Mouse (Mus musculus): ENCODE measurements around the gene Stambpl1. TPM values are rescaled to one million over a fixed set of nuclear protein-coding genes. Genes with fewer than 3 reads are reported as not detected.

Stambpl1 gene
- polyA plus RNA-seq, 1 experiment, result 30.6 TPM

DNA sequence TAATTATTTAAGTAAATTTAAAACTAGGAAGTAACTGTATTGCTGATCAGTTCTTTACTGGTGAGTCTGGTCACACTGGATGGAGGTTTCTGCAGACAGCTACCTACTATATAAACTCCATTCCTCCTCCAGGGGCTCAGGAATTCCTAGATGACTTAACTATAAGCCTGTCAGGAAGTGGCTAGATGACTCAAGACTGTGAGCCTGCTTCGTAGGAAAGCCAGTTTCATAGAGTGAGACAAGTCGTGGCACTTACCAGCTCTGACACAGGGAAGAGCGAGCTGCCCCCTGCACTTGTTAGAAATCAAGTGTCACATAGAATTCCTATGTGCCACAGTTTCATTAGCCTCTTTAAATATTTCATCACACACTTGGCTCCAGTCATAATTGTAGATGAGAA lies 20.9 kb upstream of the Stambpl1 start:
- Histone ChIP-seq H3K4me1 (ENCODE audit: control insufficient read depth, insufficient read depth, low read length) (peaks cover 2% of the 10 kb centered on the region), H3K27ac (ENCODE audit: insufficient read depth, low read length) (no peak overlapping the region; the same call in 1 of the 2 replicates), H3K4me3 (ENCODE audit: insufficient read depth, low read length) (no peak overlapping the region)
- TF ChIP-seq POLR2A (IDR thresholded peaks at IDR 0.05; ENCODE audit: low read depth, low read length) (no peak), CTCF (IDR thresholded peaks at IDR 0.05; ENCODE audit: borderline replicate concordance, insufficient read depth, low read length) (no peak)

DNA sequence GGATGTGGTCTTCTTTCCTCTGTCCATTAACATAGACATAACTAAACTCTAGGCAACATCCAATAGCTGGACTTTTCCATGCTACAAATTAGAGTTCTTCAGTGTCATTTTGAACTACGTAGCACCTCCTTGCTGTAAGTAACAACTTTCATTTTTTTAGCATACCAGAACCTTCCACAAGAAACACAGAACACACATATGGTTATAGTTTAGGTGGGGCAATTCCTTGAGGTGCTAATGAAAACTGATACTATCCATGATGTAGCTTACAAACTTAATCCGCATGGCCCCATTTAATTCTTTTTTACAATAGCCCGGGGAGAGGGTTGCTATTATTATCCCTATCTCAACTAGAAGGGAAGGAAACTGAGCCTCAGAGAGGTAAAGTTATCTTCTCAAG lies 18.0 kb upstream of the Stambpl1 start:
- no peak overlapping the region for H3K4me3 ChIP-seq (ENCODE audit: insufficient read depth, low read length)
- H3K4me1 ChIP-seq (ENCODE audit: control insufficient read depth, insufficient read depth, low read length), result peaks cover 2% of the 10 kb centered on the region
- no peak overlapping the region for H3K27ac ChIP-seq (ENCODE audit: insufficient read depth, low read length)
- TF ChIP-seq CTCF (IDR thresholded peaks at IDR 0.05; ENCODE audit: borderline replicate concordance, insufficient read depth, low read length) (no peak), POLR2A (IDR thresholded peaks at IDR 0.05; ENCODE audit: low read depth, low read length) (no peak)

DNA sequence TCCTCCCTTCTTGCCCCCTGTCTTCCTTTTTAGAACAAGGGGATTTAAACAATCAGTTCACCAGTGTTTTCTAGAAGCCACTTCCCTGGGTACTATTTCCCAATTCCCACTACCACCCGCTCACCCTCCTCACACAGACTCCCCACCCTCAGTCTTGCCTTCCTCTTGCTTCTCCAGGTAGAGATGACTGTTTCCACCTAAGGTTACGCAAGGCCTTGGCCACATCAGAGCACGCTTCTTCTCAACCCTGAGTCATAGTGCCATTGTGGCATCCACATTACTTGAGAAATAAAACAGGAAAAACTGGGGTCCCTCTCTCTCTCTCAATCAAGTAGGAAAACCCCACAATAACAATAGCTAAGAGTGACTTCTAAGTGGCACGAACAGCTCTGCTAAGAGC lies 12.9 kb upstream of the Stambpl1 start:
- H3K4me1 ChIP-seq (ENCODE audit: control insufficient read depth, insufficient read depth, low read length), result peaks cover 4% of the 10 kb centered on the region
- no peak overlapping the region for H3K4me3 ChIP-seq (ENCODE audit: insufficient read depth, low read length)
- TF ChIP-seq CTCF (IDR thresholded peaks at IDR 0.05; ENCODE audit: borderline replicate concordance, insufficient read depth, low read length) (no peak), POLR2A (IDR thresholded peaks at IDR 0.05; ENCODE audit: low read depth, low read length) (no peak)
- no peak overlapping the region for H3K27ac ChIP-seq (ENCODE audit: insufficient read depth, low read length)

DNA sequence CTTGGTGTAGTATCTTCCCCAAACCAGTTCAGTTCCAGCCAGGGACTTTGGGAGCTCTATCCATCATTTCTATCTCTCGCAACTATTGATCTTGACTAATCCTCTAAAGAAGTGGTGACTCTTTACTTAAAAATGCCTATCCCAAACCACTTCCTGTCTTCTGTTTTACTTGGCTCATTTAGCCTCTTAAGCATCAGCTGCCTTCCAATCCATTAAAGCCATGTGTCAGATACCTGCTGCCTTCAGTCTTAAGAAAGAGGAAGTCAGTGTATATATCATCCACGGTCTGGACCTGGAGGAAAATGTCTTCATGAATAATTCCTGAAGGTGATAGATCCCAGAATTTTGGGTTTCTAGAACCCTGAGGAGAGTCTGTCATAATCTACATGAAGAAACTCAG lies 11.7 kb upstream of the Stambpl1 start:
- Histone ChIP-seq H3K4me3 (ENCODE audit: insufficient read depth, low read length) (no peak overlapping the region), H3K27ac (ENCODE audit: insufficient read depth, low read length) (no peak overlapping the region; the same call in 1 of the 2 replicates), H3K4me1 (ENCODE audit: control insufficient read depth, insufficient read depth, low read length) (peaks cover 4% of the 10 kb centered on the region)
- no peak for TF ChIP-seq POLR2A (IDR thresholded peaks at IDR 0.05; ENCODE audit: low read depth, low read length)
- no peak for TF ChIP-seq CTCF (IDR thresholded peaks at IDR 0.05; ENCODE audit: borderline replicate concordance, insufficient read depth, low read length)

DNA sequence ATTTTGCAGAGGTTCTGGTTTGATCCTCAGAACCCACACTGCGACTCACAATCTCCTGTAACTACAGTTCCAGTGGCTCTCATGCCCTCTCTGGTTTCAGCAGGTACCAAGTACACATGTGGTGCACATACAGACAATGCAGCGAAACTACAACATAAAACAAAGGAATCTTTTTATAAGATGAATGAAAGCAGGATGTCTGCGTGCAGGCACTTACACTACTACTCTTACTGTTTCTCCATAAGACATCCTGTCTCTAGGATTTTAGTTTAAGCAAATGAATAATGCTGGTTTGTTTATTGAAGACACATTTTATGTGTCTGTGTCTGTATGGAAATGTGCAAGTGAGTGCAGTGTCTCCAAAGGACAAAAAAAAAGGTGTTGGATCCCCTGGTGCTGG lies 10.8 kb upstream of the Stambpl1 start:
- no peak overlapping the region for H3K4me3 ChIP-seq (ENCODE audit: insufficient read depth, low read length)
- TF ChIP-seq POLR2A (IDR thresholded peaks at IDR 0.05; ENCODE audit: low read depth, low read length) (no peak), CTCF (IDR thresholded peaks at IDR 0.05; ENCODE audit: borderline replicate concordance, insufficient read depth, low read length) (no peak)
- H3K4me1 ChIP-seq (ENCODE audit: control insufficient read depth, insufficient read depth, low read length), result peaks cover 4% of the 10 kb centered on the region
- no peak overlapping the region for H3K27ac ChIP-seq (ENCODE audit: insufficient read depth, low read length)

DNA sequence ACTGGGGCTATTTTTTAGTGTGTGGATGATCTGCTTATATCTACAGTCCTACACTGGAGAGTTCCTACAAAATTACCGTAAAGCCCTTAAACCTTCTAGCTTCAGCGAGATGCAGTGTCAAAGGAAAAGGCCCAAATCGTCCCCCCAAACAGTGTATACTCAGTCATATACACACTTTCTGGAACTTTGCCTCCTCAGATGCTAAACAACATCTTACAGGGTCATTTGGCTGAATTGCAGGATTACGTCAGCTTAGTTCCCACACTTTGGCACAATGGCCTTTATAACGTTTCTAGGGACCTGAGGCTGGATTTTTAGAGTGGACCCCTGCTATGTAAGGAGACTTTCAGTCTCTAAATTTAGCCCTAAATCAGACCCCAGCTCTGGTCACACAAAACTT lies 9.5 kb upstream of the Stambpl1 start:
- H3K4me1 ChIP-seq (ENCODE audit: control insufficient read depth, insufficient read depth, low read length), result peaks cover 4% of the 10 kb centered on the region
- H3K27ac ChIP-seq (ENCODE audit: insufficient read depth, low read length), result no peak overlapping the region
- no peak for TF ChIP-seq POLR2A (IDR thresholded peaks at IDR 0.05; ENCODE audit: low read depth, low read length)
- TF ChIP-seq CTCF (IDR thresholded peaks at IDR 0.05; ENCODE audit: borderline replicate concordance, insufficient read depth, low read length), result no peak
- no peak overlapping the region for H3K4me3 ChIP-seq (ENCODE audit: insufficient read depth, low read length)

DNA sequence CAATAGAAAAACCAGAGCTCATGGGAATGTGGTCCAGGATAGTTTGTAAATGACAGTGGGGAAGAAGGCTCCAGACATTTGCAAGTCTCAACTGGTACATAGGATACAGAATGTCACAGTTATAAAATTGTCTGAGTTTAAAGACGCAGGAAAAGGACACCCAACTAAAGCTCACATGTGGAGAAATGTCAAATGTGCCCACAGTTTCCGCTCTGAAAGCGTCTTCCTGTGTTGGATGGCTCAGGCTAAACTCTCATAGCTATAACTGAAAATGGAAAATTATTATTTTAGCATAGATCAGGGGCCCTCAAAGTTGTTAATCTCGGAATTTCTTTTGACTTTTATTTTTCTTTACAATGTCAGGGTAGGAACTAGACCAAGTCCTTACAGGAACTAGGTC lies 5.2 kb upstream of the Stambpl1 start:
- no peaks in the 10 kb centered on the region for H3K4me1 ChIP-seq (ENCODE audit: control insufficient read depth, insufficient read depth, low read length)
- TF ChIP-seq POLR2A (IDR thresholded peaks at IDR 0.05; ENCODE audit: low read depth, low read length) (no peak), CTCF (IDR thresholded peaks at IDR 0.05; ENCODE audit: borderline replicate concordance, insufficient read depth, low read length) (no peak)
- H3K4me3 ChIP-seq (ENCODE audit: insufficient read depth, low read length), result no peak overlapping the region
- no peak overlapping the region for H3K27ac ChIP-seq (ENCODE audit: insufficient read depth, low read length)

DNA sequence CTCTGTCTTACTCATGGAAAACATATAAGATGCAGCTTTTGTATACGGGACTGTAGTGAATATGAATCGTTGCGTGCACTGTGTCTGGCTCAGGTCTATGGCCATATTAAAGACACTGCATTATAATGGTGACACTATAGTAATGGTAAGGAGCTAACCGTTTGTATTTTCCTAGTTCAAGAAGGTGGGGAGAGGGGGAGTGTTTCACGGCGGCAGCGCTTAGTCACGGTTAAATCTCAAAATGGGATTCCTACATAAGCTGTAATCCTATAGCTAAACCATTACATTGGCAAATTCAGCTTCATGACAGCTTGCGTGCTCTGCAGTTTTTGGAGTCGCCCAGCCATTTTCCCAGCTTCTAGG lies 403 bp upstream of the Stambpl1 start:
- Histone ChIP-seq H3K27ac (ENCODE audit: insufficient read depth, low read length) (0 out of 2 replicates have a peak overlapping the region, but pooled peaks have one; percentile 3), H3K4me3 (ENCODE audit: insufficient read depth, low read length) (peak overlapping the region; percentile 85), H3K4me1 (ENCODE audit: control insufficient read depth, insufficient read depth, low read length) (peaks cover 3% of the 10 kb centered on the region; the same call in 1 of the 2 replicates)
- TF ChIP-seq CTCF (IDR thresholded peaks at IDR 0.05; ENCODE audit: borderline replicate concordance, insufficient read depth, low read length), result no peak
- TF ChIP-seq POLR2A (IDR thresholded peaks at IDR 0.05; ENCODE audit: low read depth, low read length), result no peak

DNA sequence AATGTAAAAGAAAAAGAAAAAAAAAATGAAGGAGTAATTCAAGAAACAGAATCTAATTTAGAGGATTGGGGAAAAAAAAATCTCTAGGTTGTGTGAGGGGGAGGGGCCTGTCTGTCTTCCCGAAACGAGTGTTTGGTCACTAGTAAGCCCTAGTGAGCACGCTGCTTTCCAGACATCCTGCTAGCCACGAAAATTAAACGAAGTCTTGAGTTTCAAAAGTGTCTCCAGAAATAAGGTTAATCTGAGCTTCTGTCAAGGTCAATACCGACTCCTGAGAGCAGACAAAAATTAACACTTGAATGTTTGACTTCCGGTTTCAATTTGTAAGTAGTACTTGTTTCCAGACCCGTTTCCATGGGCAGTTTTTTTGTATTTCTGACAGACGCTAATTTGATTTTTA lies 1.1 kb downstream of the Stambpl1 start:
- TF ChIP-seq POLR2A (IDR thresholded peaks at IDR 0.05; ENCODE audit: low read depth, low read length) (no peak), CTCF (IDR thresholded peaks at IDR 0.05; ENCODE audit: borderline replicate concordance, insufficient read depth, low read length) (no peak)
- Histone ChIP-seq H3K4me1 (ENCODE audit: control insufficient read depth, insufficient read depth, low read length) (peaks cover 8% of the 10 kb centered on the region), H3K27ac (ENCODE audit: insufficient read depth, low read length) (peak overlapping the region; percentile 99), H3K4me3 (ENCODE audit: insufficient read depth, low read length) (peak overlapping the region; percentile 85)

DNA sequence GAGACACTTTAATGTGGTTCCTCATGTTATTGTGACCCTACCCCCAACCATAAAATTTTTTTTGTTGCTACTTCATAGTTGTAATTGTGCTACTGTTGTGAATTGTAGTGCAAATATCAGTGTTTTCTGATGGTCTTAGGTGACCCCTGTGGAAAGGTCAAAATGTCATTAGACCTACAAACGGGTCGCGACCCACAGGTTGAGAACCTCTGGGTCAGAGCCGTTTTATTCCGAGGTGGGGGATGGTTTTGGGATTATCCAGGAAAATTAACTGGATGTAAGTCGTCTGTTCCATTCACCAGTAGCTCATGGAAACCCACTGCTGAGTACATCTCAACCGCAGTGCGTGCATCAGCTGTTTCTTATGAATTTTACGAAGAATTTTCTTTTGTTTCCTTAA lies 1.7 kb downstream of the Stambpl1 start:
- Histone ChIP-seq H3K4me1 (ENCODE audit: control insufficient read depth, insufficient read depth, low read length) (peaks cover 10% of the 10 kb centered on the region), H3K27ac (ENCODE audit: insufficient read depth, low read length) (peak overlapping the region; percentile 99), H3K4me3 (ENCODE audit: insufficient read depth, low read length) (peak overlapping the region; percentile 85)
- TF ChIP-seq POLR2A (IDR thresholded peaks at IDR 0.05; ENCODE audit: low read depth, low read length) (no peak), CTCF (IDR thresholded peaks at IDR 0.05; ENCODE audit: borderline replicate concordance, insufficient read depth, low read length) (no peak)
